Mouse (Mus musculus): ENCODE results near the gene Tesc. TPM values are rescaled to one million over a fixed set of nuclear protein-coding genes. Genes with fewer than 3 reads are reported as not detected.

The Tesc gene
- polyA plus RNA-seq, 2 experiments: 0.58 to 1.2 TPM

- Histone ChIP-seq H3K4me3 (ENCODE audit: insufficient read depth in 1 of 2, low read depth in 2 of 2, low read length in 2 of 2) (no peak overlapping the region), H3K4me2 (ENCODE audit: low read depth) (no peak overlapping the region), H3K4me1 (replicated peaks; ENCODE audit: control insufficient read depth in 2 of 2, insufficient read depth in 2 of 2, low read length in 1 of 2) (no peaks in the 10 kb centered on the region), H3K27me3 (ENCODE audit: control insufficient read depth, insufficient read depth, low read length) (no peaks in the 10 kb centered on the region), H3K36me3 (replicated peaks; ENCODE audit: control insufficient read depth, insufficient read depth, low read depth) (no peaks in the 10 kb centered on the region), H3K27ac (no peak overlapping the region), H3K9ac (replicated peaks) (no peak overlapping the region), H3K9me3 (ENCODE audit: control insufficient read depth, low read length) (no peaks in the 10 kb centered on the region)
- ATAC-seq (ENCODE audit: insufficient read depth) (no peak), DNase-seq (ENCODE audit: low read depth in 3 of 3, low spot score in 3 of 3) (no peak)
- TF ChIP-seq EP300 (IDR thresholded peaks at IDR 0.05; ENCODE audit: low read depth): no peak
- no peak for TF ChIP-seq CTCF (IDR thresholded peaks at IDR 0.05; ENCODE audit: low read depth)
- WGBS (ENCODE audit: insufficient replicate concordance): 70% methylated on average over 5 of the region's 5 CpGs
These were observed 44.2 kb downstream of the Tesc start for GRCm38 (mm10) chr5:118071766-118072165.

GRCm38 (mm10) chr5:118073213-118073773, 45.8 kb downstream of the Tesc start:
- WGBS (ENCODE audit: insufficient replicate concordance): 87% methylated on average over 15 of the region's 15 CpGs
- Histone ChIP-seq H3K9ac (replicated peaks) (no peak overlapping the region), H3K36me3 (replicated peaks; ENCODE audit: control insufficient read depth, insufficient read depth, low read depth) (no peaks in the 10 kb centered on the region; the same call in 1 of the 2 replicates), H3K27me3 (ENCODE audit: control insufficient read depth, insufficient read depth, low read length) (no peaks in the 10 kb centered on the region), H3K4me3 (ENCODE audit: insufficient read depth in 1 of 2, low read depth in 2 of 2, low read length in 2 of 2) (no peak overlapping the region), H3K9me3 (ENCODE audit: control insufficient read depth, low read length) (no peaks in the 10 kb centered on the region), H3K27ac (no peak overlapping the region), H3K4me1 (replicated peaks; ENCODE audit: control insufficient read depth in 2 of 2, insufficient read depth in 2 of 2, low read length in 1 of 2) (no peaks in the 10 kb centered on the region), H3K4me2 (ENCODE audit: low read depth) (no peak overlapping the region)
- ATAC-seq (ENCODE audit: insufficient read depth) (no peak), DNase-seq (ENCODE audit: low read depth in 3 of 3, low spot score in 3 of 3) (no peak)
- TF ChIP-seq CTCF (IDR thresholded peaks at IDR 0.05; ENCODE audit: low read depth) (no peak), EP300 (IDR thresholded peaks at IDR 0.05; ENCODE audit: low read depth) (no peak)

GRCm38 (mm10) chr5:118076721-118077592, 49.4 kb downstream of the Tesc start:
- no peak for DNase-seq (ENCODE audit: low read depth in 3 of 3, low spot score in 3 of 3)
- no peaks in the 10 kb centered on the region for H3K9me3 ChIP-seq (ENCODE audit: control insufficient read depth, low read length)
- no peaks in the 10 kb centered on the region; the same call in 1 of the 2 replicates for H3K36me3 ChIP-seq (replicated peaks; ENCODE audit: control insufficient read depth, insufficient read depth, low read depth)
- no peaks in the 10 kb centered on the region for H3K27me3 ChIP-seq (ENCODE audit: control insufficient read depth, insufficient read depth, low read length)
- H3K27ac ChIP-seq: no peak overlapping the region
- 82% methylated on average over 15 of the region's 15 CpGs for WGBS (ENCODE audit: insufficient replicate concordance)
- H3K4me1 ChIP-seq (replicated peaks; ENCODE audit: control insufficient read depth in 2 of 2, insufficient read depth in 2 of 2, low read length in 1 of 2): no peaks in the 10 kb centered on the region
- no peak for ATAC-seq (ENCODE audit: insufficient read depth)
- TF ChIP-seq EP300 (IDR thresholded peaks at IDR 0.05; ENCODE audit: low read depth) (no peak), CTCF (IDR thresholded peaks at IDR 0.05; ENCODE audit: low read depth) (no peak)
- no peak overlapping the region for H3K9ac ChIP-seq (replicated peaks)
- no peak overlapping the region for H3K4me3 ChIP-seq (ENCODE audit: insufficient read depth in 1 of 2, low read depth in 2 of 2, low read length in 2 of 2)
- no peak overlapping the region for H3K4me2 ChIP-seq (ENCODE audit: low read depth)

- Histone ChIP-seq H3K9me3 (ENCODE audit: control insufficient read depth, low read length) (no peaks in the 10 kb centered on the region), H3K4me1 (replicated peaks; ENCODE audit: control insufficient read depth in 2 of 2, insufficient read depth in 2 of 2, low read length in 1 of 2) (no peaks in the 10 kb centered on the region), H3K9ac (replicated peaks) (no peak overlapping the region), H3K27me3 (ENCODE audit: control insufficient read depth, insufficient read depth, low read length) (no peaks in the 10 kb centered on the region), H3K4me3 (ENCODE audit: insufficient read depth in 1 of 2, low read depth in 2 of 2, low read length in 2 of 2) (no peak overlapping the region), H3K27ac (no peak overlapping the region), H3K36me3 (replicated peaks; ENCODE audit: control insufficient read depth, insufficient read depth, low read depth) (no peaks in the 10 kb centered on the region; the same call in 1 of the 2 replicates), H3K4me2 (ENCODE audit: low read depth) (no peak overlapping the region)
- no peak for DNase-seq (ENCODE audit: low read depth in 3 of 3, low spot score in 3 of 3)
- 82% methylated on average over 6 of the region's 6 CpGs for WGBS (ENCODE audit: insufficient replicate concordance)
- TF ChIP-seq CTCF (IDR thresholded peaks at IDR 0.05; ENCODE audit: low read depth) (no peak), EP300 (IDR thresholded peaks at IDR 0.05; ENCODE audit: low read depth) (no peak)
- no peak for ATAC-seq (ENCODE audit: insufficient read depth)
These were observed 51.0 kb downstream of the Tesc start for GRCm38 (mm10) chr5:118078550-118078949.

- WGBS (ENCODE audit: insufficient replicate concordance): 75% methylated on average over 6 of the region's 6 CpGs
- H3K4me2 ChIP-seq (ENCODE audit: low read depth): no peak overlapping the region
- H3K36me3 ChIP-seq (replicated peaks; ENCODE audit: control insufficient read depth, insufficient read depth, low read depth): no peaks in the 10 kb centered on the region; the same call in 1 of the 2 replicates
- H3K27me3 ChIP-seq (ENCODE audit: control insufficient read depth, insufficient read depth, low read length): no peaks in the 10 kb centered on the region
- no peaks in the 10 kb centered on the region for H3K4me1 ChIP-seq (replicated peaks; ENCODE audit: control insufficient read depth in 2 of 2, insufficient read depth in 2 of 2, low read length in 1 of 2)
- H3K9ac ChIP-seq (replicated peaks): no peak overlapping the region
- DNase-seq (ENCODE audit: low read depth in 3 of 3, low spot score in 3 of 3) (no peak), ATAC-seq (ENCODE audit: insufficient read depth) (no peak)
- no peak overlapping the region for H3K4me3 ChIP-seq (ENCODE audit: insufficient read depth in 1 of 2, low read depth in 2 of 2, low read length in 2 of 2)
- TF ChIP-seq EP300 (IDR thresholded peaks at IDR 0.05; ENCODE audit: low read depth): no peak
- TF ChIP-seq CTCF (IDR thresholded peaks at IDR 0.05; ENCODE audit: low read depth): no peak
- no peak overlapping the region for H3K27ac ChIP-seq
- no peaks in the 10 kb centered on the region for H3K9me3 ChIP-seq (ENCODE audit: control insufficient read depth, low read length)
These were observed 51.8 kb downstream of the Tesc start for GRCm38 (mm10) chr5:118079354-118079753.

Data from liver, embryonic 14.5 days (tissue).